Mouse (Mus musculus) cerebellum, adult 2 months (tissue): ENCODE data around the gene Rab3ip.

Experiments
- CTCF ChIP-seq: fragments of 200-500 bp; IDR thresholded peaks from 2 replicates; pipeline ENCODE4 v1.5.1; 2011; ENCODE audit warnings: low read depth, mild to moderate bottlenecking, control low read depth, low read length, moderate library complexity, borderline replicate concordance; ENCODE audit not compliant: insufficient read depth
- POLR2A ChIP-seq: fragments of 200-500 bp; IDR thresholded peaks from 2 replicates; pipeline ENCODE4 v1.6.1; 2011; ENCODE audit warnings: low read length, control low read depth, borderline replicate concordance; ENCODE audit not compliant: insufficient read depth

DNA sequence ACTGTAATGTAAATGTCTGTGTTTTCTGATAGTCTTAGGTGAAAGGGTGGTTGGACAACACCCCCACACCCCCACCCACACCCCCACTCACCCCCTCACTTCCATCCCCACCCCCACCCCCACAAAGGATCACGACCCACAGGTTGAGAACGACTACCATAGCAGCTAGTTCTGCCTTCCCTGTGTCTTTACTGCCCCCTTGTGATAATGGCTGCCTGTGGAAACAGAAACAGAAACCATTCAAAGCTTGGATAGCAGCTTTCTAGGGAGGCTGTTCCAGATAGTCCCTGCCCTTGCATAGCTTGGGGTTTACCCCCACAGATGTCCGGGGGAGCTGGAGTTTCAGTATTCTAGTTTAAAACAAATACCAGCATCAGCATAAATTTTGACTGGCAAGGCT is 56.8 kb downstream of the Rab3ip start:
- no peak for TF ChIP-seq POLR2A
- TF ChIP-seq CTCF = peak; percentile 76
